Mouse (Mus musculus): ENCODE measurements around the gene Gm14137. TPM values are rescaled to one million over a fixed set of nuclear protein-coding genes. Genes with fewer than 3 reads are reported as not detected.

Gm14137 gene
- polyA plus RNA-seq, 1 experiment from 2014 or later: 0.13 TPM

- peak overlapping the region; percentile 60 for H3K4me2 ChIP-seq (replicated peaks; ENCODE audit: low read depth, low read length)
- DNase-seq (ENCODE audit: low spot score) (no peak), ATAC-seq (0 out of 2 replicates have a peak, but pooled peaks have one; percentile 0)
- H3K4me1 ChIP-seq (ENCODE audit: insufficient read depth, low read depth, low read length): peaks cover 11% of the 10 kb centered on the region; the same call in 1 of the 2 replicates
- H3K4me3 ChIP-seq (ENCODE audit: low read depth, low read length): peak overlapping the region; percentile 73
- H3K27me3 ChIP-seq (replicated peaks; ENCODE audit: insufficient read depth, low read length): no peaks in the 10 kb centered on the region
- no peaks in the 10 kb centered on the region for H3K9me3 ChIP-seq (ENCODE audit: low read length)
- H3K36me3 ChIP-seq (ENCODE audit: insufficient read depth, low read length): peaks cover 4% of the 10 kb centered on the region; the same call in 1 of the 2 replicates
- no peak for TF ChIP-seq CTCF (IDR thresholded peaks at IDR 0.05)
- TF ChIP-seq EP300 (IDR thresholded peaks at IDR 0.05): 0 out of 2 replicates have a peak, but pooled peaks have one; percentile 17
- peak overlapping the region; percentile 84 for H3K27ac ChIP-seq (ENCODE audit: low read length)
- H3K9ac ChIP-seq (replicated peaks; ENCODE audit: low read depth): peak overlapping the region; percentile 57
- 5% methylated on average over 6 of the region's 6 CpGs for WGBS
These were observed 33.6 kb downstream of the Gm14137 start for GRCm38 (mm10) chr2:119207961-119208343.

GRCm38 (mm10) chr2:119208344-119209175 is 34.3 kb downstream of the Gm14137 start, which contains the start of the genes Zfyve19 and Dnajc17:
Zfyve19 (plus strand) TSS chr2:119208617.
Dnajc17 (minus strand) TSS chr2:119208795.
- WGBS: 1% methylated on average over 51 of the region's 51 CpGs
- ATAC-seq: peak; percentile 97

GRCm38 (mm10) chr2:119209176-119209507 is 34.8 kb downstream of the Gm14137 start:
- DNase-seq (ENCODE audit: low spot score) (no peak), ATAC-seq (no peak)
- H3K4me3 ChIP-seq (ENCODE audit: low read depth, low read length): peak overlapping the region; percentile 73
- H3K4me1 ChIP-seq (ENCODE audit: insufficient read depth, low read depth, low read length): peaks cover 4% of the 10 kb centered on the region; the same call in 1 of the 2 replicates
- H3K27me3 ChIP-seq (replicated peaks; ENCODE audit: insufficient read depth, low read length): no peaks in the 10 kb centered on the region
- peaks cover 7% of the 10 kb centered on the region; the same call in 1 of the 2 replicates for H3K36me3 ChIP-seq (ENCODE audit: insufficient read depth, low read length)
- peak overlapping the region; percentile 57 for H3K4me2 ChIP-seq (replicated peaks; ENCODE audit: low read depth, low read length)
- peak overlapping the region; percentile 35; the same call in 1 of the 2 replicates for H3K9ac ChIP-seq (replicated peaks; ENCODE audit: low read depth)
- TF ChIP-seq EP300 (IDR thresholded peaks at IDR 0.05): no peak
- TF ChIP-seq CTCF (IDR thresholded peaks at IDR 0.05): no peak
- under 1% methylated on average over 13 of the region's 13 CpGs for WGBS
- peak overlapping the region; percentile 84; the same call in 1 of the 2 replicates for H3K27ac ChIP-seq (ENCODE audit: low read length)
- H3K9me3 ChIP-seq (ENCODE audit: low read length): no peaks in the 10 kb centered on the region

More at GRCm38 (mm10) chr2:119208344-119209175, 34.3 kb downstream of the Gm14137 start, which contains the start of the genes Zfyve19 and Dnajc17:
- peak within 1 kb of the TSS; percentile 84 for H3K27ac ChIP-seq (ENCODE audit: low read length)
- H3K4me2 ChIP-seq (replicated peaks; ENCODE audit: low read depth, low read length): peak within 1 kb of the TSS; percentile 60
- TF ChIP-seq CTCF (IDR thresholded peaks at IDR 0.05) (no peak), EP300 (IDR thresholded peaks at IDR 0.05) (no peak)
- H3K36me3 ChIP-seq (ENCODE audit: insufficient read depth, low read length): peaks cover 7% of the 10 kb centered on the region; the same call in 1 of the 2 replicates
- peaks cover 5% of the 10 kb centered on the region; the same call in 1 of the 2 replicates for H3K4me1 ChIP-seq (ENCODE audit: insufficient read depth, low read depth, low read length)
- DNase-seq (ENCODE audit: low spot score): peak; percentile 99
- peak within 1 kb of the TSS; percentile 57 for H3K9ac ChIP-seq (replicated peaks; ENCODE audit: low read depth)
- H3K9me3 ChIP-seq (ENCODE audit: low read length): no peaks in the 10 kb centered on the region
- H3K4me3 ChIP-seq (ENCODE audit: low read depth, low read length): peak within 1 kb of the TSS; percentile 73
- H3K27me3 ChIP-seq (replicated peaks; ENCODE audit: insufficient read depth, low read length): no peaks in the 10 kb centered on the region

Other genes starting within 250 kb of the Gm14137 start
- gene Chst14, start 248.0 kb upstream of the Gm14137 start, polyA plus RNA-seq (2015; fragmentation: Nextera tagmentation; extraction: Ambion mirVana): 20.8 and 22.0 TPM in 2 replicates
- gene Ccdc32, start 145.1 kb upstream of the Gm14137 start, polyA plus RNA-seq (2015; fragmentation: Nextera tagmentation; extraction: Ambion mirVana): 23.2 and 25.3 TPM in 2 replicates
- 1.1 and 1.3 TPM in 2 replicates for gene Rpusd2, start 139.7 kb upstream of the Gm14137 start, polyA plus RNA-seq (2015; fragmentation: Nextera tagmentation; extraction: Ambion mirVana)
- gene Knl1, start 127.4 kb upstream of the Gm14137 start, polyA plus RNA-seq (2015; fragmentation: Nextera tagmentation; extraction: Ambion mirVana): 3.0 and 4.4 TPM in 2 replicates
- gene Rad51, start 61.7 kb upstream of the Gm14137 start, polyA plus RNA-seq (2015; fragmentation: Nextera tagmentation; extraction: Ambion mirVana): 4.2 and 5.1 TPM in 2 replicates
- 28.2 and 28.4 TPM in 2 replicates for gene Rmdn3, start 17.5 kb upstream of the Gm14137 start, polyA plus RNA-seq (2015; fragmentation: Nextera tagmentation; extraction: Ambion mirVana)
- gene Gchfr, start 6.7 kb upstream of the Gm14137 start, polyA plus RNA-seq (2015; fragmentation: Nextera tagmentation; extraction: Ambion mirVana): 13.9 and 14.2 TPM in 2 replicates
- gene Zfyve19, start 34.1 kb downstream of the Gm14137 start, polyA plus RNA-seq (2015; fragmentation: Nextera tagmentation; extraction: Ambion mirVana): 32.0 TPM in 2 replicates
- 11.8 and 13.2 TPM in 2 replicates for gene Dnajc17, start 34.3 kb downstream of the Gm14137 start, polyA plus RNA-seq (2015; fragmentation: Nextera tagmentation; extraction: Ambion mirVana)
- 2.1 and 2.2 TPM in 2 replicates for gene Ppp1r14d, start 55.4 kb downstream of the Gm14137 start, polyA plus RNA-seq (2015; fragmentation: Nextera tagmentation; extraction: Ambion mirVana)
- gene Spint1, start 62.9 kb downstream of the Gm14137 start, polyA plus RNA-seq (2015; fragmentation: Nextera tagmentation; extraction: Ambion mirVana): 53.7 and 54.8 TPM in 2 replicates
- gene Rhov, start 96.8 kb downstream of the Gm14137 start, polyA plus RNA-seq (2015; fragmentation: Nextera tagmentation; extraction: Ambion mirVana): 3.0 and 3.1 TPM in 2 replicates
- gene Vps18, start 114.2 kb downstream of the Gm14137 start, polyA plus RNA-seq (2015; fragmentation: Nextera tagmentation; extraction: Ambion mirVana): 11.1 and 11.4 TPM in 2 replicates
- gene Dll4, start 151.3 kb downstream of the Gm14137 start, polyA plus RNA-seq (2015; fragmentation: Nextera tagmentation; extraction: Ambion mirVana): 22.7 and 25.9 TPM in 2 replicates
- 1.5 and 1.8 TPM in 2 replicates for gene Chac1, start 176.7 kb downstream of the Gm14137 start, polyA plus RNA-seq (2015; fragmentation: Nextera tagmentation; extraction: Ambion mirVana)

Data from lung, postnatal 0 days (tissue).